Mouse (Mus musculus) liver, embryonic 12.5 days (tissue): ENCODE results near the gene Klk4. TPM values are rescaled to one million over a fixed set of nuclear protein-coding genes. Genes with fewer than 3 reads are reported as not detected.

ENCODE experiments used
- ATAC-seq: fragments of 200-750 bp; cut with Nextera tagmentation; 2 replicates; pipeline ENCODE4 v1.8.0; 2017; ENCODE audit warnings: moderate number of reproducible peaks, mild to moderate bottlenecking, moderate library complexity
- H3K27ac ChIP-seq: fragments of 300-500 bp; sonication (generic); 2 replicates; pipeline ENCODE4 v1.5.1; 2016; ENCODE audit warnings: mild to moderate bottlenecking
- H3K27me3 ChIP-seq: fragments of 300-500 bp; sonication (generic); replicated peaks from 2 replicates; pipeline ENCODE4 v1.6.1; 2016; ENCODE audit warnings: mild to moderate bottlenecking, moderate library complexity
- H3K36me3 ChIP-seq: fragments of 300-500 bp; sonication (generic); 2 replicates; pipeline ENCODE4 v1.6.1; 2016; ENCODE audit warnings: mild to moderate bottlenecking, moderate library complexity
- H3K4me1 ChIP-seq: fragments of 300-500 bp; sonication (generic); 2 replicates; pipeline ENCODE4 v1.6.1; 2016
- H3K4me2 ChIP-seq: fragments of 300-500 bp; sonication (generic); 2 replicates; pipeline ENCODE4 v1.6.1; 2016; ENCODE audit warnings: mild to moderate bottlenecking, moderate library complexity
- H3K4me3 ChIP-seq: fragments of 300-500 bp; sonication (generic); 2 replicates; pipeline ENCODE4 v1.5.1; 2016; ENCODE audit warnings: mild to moderate bottlenecking, moderate library complexity
- H3K9ac ChIP-seq: fragments of 300-500 bp; sonication (generic); 2 replicates; pipeline ENCODE4 v1.6.1; 2016; ENCODE audit warnings: mild to moderate bottlenecking, moderate library complexity
- H3K9me3 ChIP-seq: fragments of 300-500 bp; sonication (generic); replicated peaks from 2 replicates; pipeline ENCODE4 v1.6.1; 2016; ENCODE audit warnings: mild to moderate bottlenecking, moderate library complexity
- WGBS: fragments of 180-500 bp; shearing (Covaris S2); methylation state at CpG from one replicate; pipeline ENCODE4 v1.1.7; 2016; ENCODE audit not compliant: insufficient replicate concordance; 5-methylcytosine and 5-hydroxymethylcytosine counted together
- polyA plus RNA-seq: library from polyadenylated mRNA; unstranded; fragments of >200 nt; fragmentation: Nextera tagmentation; extraction: Ambion mirVana; gene quantifications from 2 replicates; pipeline ENCODE4 v1.2.1, GENCODE M21; 2016

The Klk4 gene
- polyA plus RNA-seq, 1 experiment from 2014 or later: not detected

- Histone ChIP-seq H3K4me1 (no peaks in the 10 kb centered on the region), H3K4me3 (no peak overlapping the region), H3K27me3 (no peaks in the 10 kb centered on the region; the same call in none of the 2 replicates), H3K9ac (no peak overlapping the region), H3K4me2 (no peak overlapping the region), H3K9me3 (no peaks in the 10 kb centered on the region), H3K27ac (no peak overlapping the region), H3K36me3 (no peaks in the 10 kb centered on the region)
- 24% methylated on average over 1 of the region's 1 CpGs for WGBS
- no peak for ATAC-seq
These were observed 2.7 kb upstream of the Klk4 start for GRCm38 (mm10) chr7:43878281-43878680.

DNA sequence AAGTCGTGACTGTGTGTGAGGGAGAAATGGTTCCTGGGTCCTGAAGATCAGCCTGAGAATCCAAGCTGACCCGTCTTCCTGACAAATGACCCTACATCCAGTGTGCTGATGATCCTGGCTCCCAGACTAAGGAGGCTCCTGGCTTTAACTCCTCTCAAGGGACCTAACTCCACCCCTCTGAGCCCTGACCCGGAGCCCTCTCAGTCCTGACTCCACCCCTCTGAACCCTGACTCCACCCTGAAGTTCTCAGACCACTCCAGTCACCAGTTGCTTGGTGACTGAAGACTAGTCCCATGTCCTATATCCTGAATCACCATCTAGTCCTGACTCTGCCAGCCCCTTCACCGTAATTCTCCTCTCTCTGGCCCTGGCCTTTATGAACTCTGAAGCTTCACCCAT lies 1.4 kb downstream of the Klk4 start:
- Histone ChIP-seq H3K4me2 (no peak overlapping the region), H3K4me1 (no peaks in the 10 kb centered on the region), H3K27ac (no peak overlapping the region), H3K9me3 (no peaks in the 10 kb centered on the region), H3K36me3 (no peaks in the 10 kb centered on the region), H3K27me3 (peaks cover 7% of the 10 kb centered on the region), H3K9ac (no peak overlapping the region), H3K4me3 (no peak overlapping the region)
- no peak for ATAC-seq
- 19% methylated on average over 4 of the region's 4 CpGs for WGBS

DNA sequence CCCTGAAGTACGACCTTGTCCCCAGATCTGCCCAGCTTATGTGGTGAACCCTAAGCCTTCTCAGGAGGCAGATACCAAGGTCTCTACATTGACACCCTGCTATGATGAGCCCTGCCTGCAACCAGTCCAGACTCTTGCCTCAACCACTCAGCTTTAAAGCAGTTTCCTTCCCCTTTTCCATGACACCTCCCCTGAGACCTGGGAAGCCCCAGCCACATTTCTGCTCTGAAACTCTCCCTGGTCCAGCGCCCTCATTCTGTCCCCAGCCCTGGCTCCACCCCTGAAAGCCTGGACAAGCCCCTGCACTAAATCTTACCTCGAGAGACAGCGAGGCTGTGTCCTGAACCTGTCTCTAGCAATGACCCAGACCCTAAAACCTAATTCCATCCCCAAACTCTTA lies 1.9 kb downstream of the Klk4 start:
- no peaks in the 10 kb centered on the region for H3K36me3 ChIP-seq
- WGBS: 21% methylated on average over 4 of the region's 4 CpGs

GRCm38 (mm10) chr7:43883547-43883946 lies 2.6 kb downstream of the Klk4 start:
- Histone ChIP-seq H3K36me3 (no peaks in the 10 kb centered on the region), H3K9ac (no peak overlapping the region), H3K27me3 (peaks cover 7% of the 10 kb centered on the region), H3K4me1 (no peaks in the 10 kb centered on the region), H3K9me3 (no peaks in the 10 kb centered on the region), H3K4me2 (no peak overlapping the region), H3K27ac (no peak overlapping the region), H3K4me3 (no peak overlapping the region)
- WGBS: 11% methylated on average over 14 of the region's 14 CpGs
- no peak for ATAC-seq

More for the DNA sequence above, 1.9 kb downstream of the Klk4 start:
- no peak for ATAC-seq
- no peak overlapping the region for H3K4me2 ChIP-seq
- peaks cover 7% of the 10 kb centered on the region for H3K27me3 ChIP-seq
- no peak overlapping the region for H3K9ac ChIP-seq
- H3K4me3 ChIP-seq: no peak overlapping the region
- no peak overlapping the region for H3K27ac ChIP-seq
- no peaks in the 10 kb centered on the region for H3K9me3 ChIP-seq
- no peaks in the 10 kb centered on the region for H3K4me1 ChIP-seq

GRCm38 (mm10) chr7:43891365-43891764 lies 10.4 kb downstream of the Klk4 start:
- no peak overlapping the region for H3K27ac ChIP-seq
- no peaks in the 10 kb centered on the region for H3K9me3 ChIP-seq
- no peaks in the 10 kb centered on the region for H3K4me1 ChIP-seq
- no peak overlapping the region for H3K4me2 ChIP-seq
- 46% methylated on average over 5 of the region's 5 CpGs for WGBS
- no peaks in the 10 kb centered on the region for H3K36me3 ChIP-seq
- H3K4me3 ChIP-seq: no peak overlapping the region
- no peaks in the 10 kb centered on the region for H3K27me3 ChIP-seq
- no peak overlapping the region for H3K9ac ChIP-seq
- no peak for ATAC-seq

DNA sequence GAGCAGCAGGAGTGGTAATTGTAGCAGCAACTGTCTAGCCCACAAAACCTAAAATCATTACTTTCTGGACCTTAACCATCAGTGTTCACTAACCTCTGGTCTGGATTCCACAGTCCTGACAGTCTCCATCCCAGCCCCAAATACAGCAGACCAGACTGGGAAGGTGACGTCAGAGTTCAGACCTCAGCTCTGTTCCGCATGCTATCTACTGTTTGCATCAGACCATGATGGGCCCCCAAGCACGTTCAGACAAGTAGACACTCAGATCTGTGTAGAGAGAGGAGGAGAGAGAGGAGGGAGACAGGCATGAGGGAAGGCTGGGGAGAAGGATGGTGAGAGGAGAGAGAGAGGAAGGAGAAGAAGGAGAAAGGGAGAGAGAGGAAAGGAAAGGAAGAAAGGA lies 10.8 kb downstream of the Klk4 start:
- ATAC-seq: no peak

GRCm38 (mm10) chr7:43894836-43895235 lies 13.9 kb downstream of the Klk4 start:
- no peaks in the 10 kb centered on the region for H3K4me1 ChIP-seq
- no peak overlapping the region for H3K4me2 ChIP-seq
- H3K9ac ChIP-seq: no peak overlapping the region
- peak; percentile 42; the same call in 1 of the 2 replicates for ATAC-seq
- no peaks in the 10 kb centered on the region for H3K9me3 ChIP-seq
- 13% methylated on average over 1 of the region's 1 CpGs for WGBS
- no peaks in the 10 kb centered on the region for H3K27me3 ChIP-seq
- H3K4me3 ChIP-seq: no peak overlapping the region
- H3K36me3 ChIP-seq: no peaks in the 10 kb centered on the region
- H3K27ac ChIP-seq: no peak overlapping the region

More for the DNA sequence above, 10.8 kb downstream of the Klk4 start:
- H3K4me2 ChIP-seq: no peak overlapping the region
- H3K36me3 ChIP-seq: no peaks in the 10 kb centered on the region
- no peak overlapping the region for H3K27ac ChIP-seq
- WGBS: 44% methylated on average over 3 of the region's 3 CpGs
- no peak overlapping the region for H3K9ac ChIP-seq
- no peaks in the 10 kb centered on the region for H3K27me3 ChIP-seq
- H3K9me3 ChIP-seq: no peaks in the 10 kb centered on the region
- no peaks in the 10 kb centered on the region for H3K4me1 ChIP-seq
- no peak overlapping the region for H3K4me3 ChIP-seq

GRCm38 (mm10) chr7:43914821-43915220 lies 33.9 kb downstream of the Klk4 start:
- H3K27ac ChIP-seq: no peak overlapping the region
- no peak overlapping the region for H3K9ac ChIP-seq
- H3K36me3 ChIP-seq: no peaks in the 10 kb centered on the region
- H3K27me3 ChIP-seq: no peaks in the 10 kb centered on the region; the same call in 1 of the 2 replicates
- WGBS: 46% methylated on average over 9 of the region's 9 CpGs
- no peak for ATAC-seq
- H3K4me2 ChIP-seq: no peak overlapping the region
- H3K4me1 ChIP-seq: no peaks in the 10 kb centered on the region
- no peak overlapping the region for H3K4me3 ChIP-seq
- no peaks in the 10 kb centered on the region for H3K9me3 ChIP-seq

GRCm38 (mm10) chr7:43918426-43918825 lies 37.5 kb downstream of the Klk4 start:
- H3K36me3 ChIP-seq: no peaks in the 10 kb centered on the region
- no peaks in the 10 kb centered on the region for H3K4me1 ChIP-seq
- no peak overlapping the region for H3K4me3 ChIP-seq
- ATAC-seq: no peak
- H3K4me2 ChIP-seq: no peak overlapping the region
- H3K27me3 ChIP-seq: no peaks in the 10 kb centered on the region; the same call in 1 of the 2 replicates
- no peak overlapping the region for H3K27ac ChIP-seq
- 69% methylated on average over 13 of the region's 13 CpGs for WGBS
- H3K9ac ChIP-seq: no peak overlapping the region
- H3K9me3 ChIP-seq: no peaks in the 10 kb centered on the region

DNA sequence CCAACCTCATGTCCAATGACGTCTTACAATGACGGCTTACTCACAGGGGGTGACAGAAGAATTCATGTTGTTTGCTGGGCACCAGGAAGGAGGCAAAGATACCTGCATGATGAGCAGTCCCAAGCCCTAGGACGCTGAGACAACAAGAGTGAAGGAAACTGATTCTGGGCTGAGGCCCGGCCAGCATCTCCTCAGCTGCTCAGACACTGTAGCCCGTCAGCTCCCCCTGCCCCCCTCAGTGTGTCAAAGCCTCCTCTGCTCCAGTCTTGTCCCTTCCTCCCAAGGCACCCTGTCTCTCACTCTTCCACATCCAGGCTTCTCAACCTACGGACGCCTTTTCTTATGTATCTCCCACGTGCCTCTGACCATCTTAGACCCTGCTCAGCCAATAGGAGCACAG lies 37.9 kb downstream of the Klk4 start:
- 62% methylated on average over 8 of the region's 8 CpGs for WGBS

GRCm38 (mm10) chr7:43919559-43920451 lies 38.8 kb downstream of the Klk4 start:
- Histone ChIP-seq H3K27me3 (no peaks in the 10 kb centered on the region; the same call in 1 of the 2 replicates), H3K27ac (no peak overlapping the region), H3K9me3 (no peaks in the 10 kb centered on the region), H3K4me3 (no peak overlapping the region), H3K4me2 (no peak overlapping the region), H3K9ac (no peak overlapping the region), H3K36me3 (no peaks in the 10 kb centered on the region), H3K4me1 (no peaks in the 10 kb centered on the region)
- peak; percentile 74 for ATAC-seq
- 21% methylated on average over 13 of the region's 14 CpGs for WGBS

More for the DNA sequence above, 37.9 kb downstream of the Klk4 start:
- Histone ChIP-seq H3K27ac (no peak overlapping the region), H3K4me1 (no peaks in the 10 kb centered on the region), H3K27me3 (no peaks in the 10 kb centered on the region; the same call in 1 of the 2 replicates), H3K36me3 (no peaks in the 10 kb centered on the region), H3K4me2 (no peak overlapping the region), H3K9me3 (no peaks in the 10 kb centered on the region), H3K4me3 (no peak overlapping the region), H3K9ac (no peak overlapping the region)
- no peak for ATAC-seq

- Histone ChIP-seq H3K4me1 (no peaks in the 10 kb centered on the region), H3K27me3 (no peaks in the 10 kb centered on the region; the same call in 1 of the 2 replicates), H3K9me3 (no peaks in the 10 kb centered on the region), H3K9ac (no peak overlapping the region), H3K4me2 (no peak overlapping the region), H3K4me3 (no peak overlapping the region), H3K27ac (no peak overlapping the region), H3K36me3 (no peaks in the 10 kb centered on the region)
- ATAC-seq: no peak
- 45% methylated on average over 3 of the region's 3 CpGs for WGBS
These were observed 39.6 kb downstream of the Klk4 start for GRCm38 (mm10) chr7:43920582-43920981.
